Mouse (Mus musculus): Measurements from ENCODE around the gene Ccm2. TPM values are rescaled to one million over a fixed set of nuclear protein-coding genes. Genes with fewer than 3 reads are reported as not detected.

Ccm2 gene
- 77.3 and 100 TPM in 2 replicates for polyA plus RNA-seq (2012; rRNA removed)

GRCm38 (mm10) chr11:6546205-6547013 lies at the start of gene Ccm2:
TSS of gene Ccm2 (plus strand) at chr11:6546887.
- Histone ChIP-seq H3K4me3 (replicated peaks; ENCODE audit: extremely low read depth, low read depth, low read length) (peak within 1 kb of the TSS; percentile 95), H3K4me1 (ENCODE audit: control insufficient read depth, insufficient read depth, low read length) (peaks cover 10% of the 10 kb centered on the region)
- peak; percentile 95 for DNase-seq
- TF ChIP-seq POLR2A (IDR thresholded peaks at IDR 0.05; ENCODE audit: borderline replicate concordance, extremely low read depth, low read depth, low read length) = peak; percentile 93
- no peak for TF ChIP-seq CTCF (IDR thresholded peaks at IDR 0.05; ENCODE audit: insufficient read depth, low read length)
- 1% methylated on average over 45 of the region's 57 CpGs for WGBS

GRCm38 (mm10) chr11:6497311-6497948 lies 49.3 kb upstream of the Ccm2 start:
- H3K4me1 ChIP-seq (ENCODE audit: control insufficient read depth, insufficient read depth, low read length) = no peaks in the 10 kb centered on the region
- WGBS = 72% methylated on average over 12 of the region's 12 CpGs
- DNase-seq = no peak
- no peak for TF ChIP-seq POLR2A (IDR thresholded peaks at IDR 0.05; ENCODE audit: borderline replicate concordance, extremely low read depth, low read depth, low read length)
- no peak for TF ChIP-seq CTCF (IDR thresholded peaks at IDR 0.05; ENCODE audit: insufficient read depth, low read length)
- H3K4me3 ChIP-seq (replicated peaks; ENCODE audit: extremely low read depth, low read depth, low read length) = no peak overlapping the region

- no peak for TF ChIP-seq POLR2A (IDR thresholded peaks at IDR 0.05; ENCODE audit: borderline replicate concordance, extremely low read depth, low read depth, low read length)
- no peak for TF ChIP-seq CTCF (IDR thresholded peaks at IDR 0.05; ENCODE audit: insufficient read depth, low read length)
- no peak for DNase-seq
- 96% methylated on average over 2 of the region's 2 CpGs for WGBS
- Histone ChIP-seq H3K4me3 (replicated peaks; ENCODE audit: extremely low read depth, low read depth, low read length) (no peak overlapping the region), H3K4me1 (ENCODE audit: control insufficient read depth, insufficient read depth, low read length) (no peaks in the 10 kb centered on the region)
Observed at GRCm38 (mm10) chr11:6502506-6502905, 44.2 kb upstream of the Ccm2 start.

GRCm38 (mm10) chr11:6504226-6504625 lies 42.5 kb upstream of the Ccm2 start:
- no peak for TF ChIP-seq POLR2A (IDR thresholded peaks at IDR 0.05; ENCODE audit: borderline replicate concordance, extremely low read depth, low read depth, low read length)
- TF ChIP-seq CTCF (IDR thresholded peaks at IDR 0.05; ENCODE audit: insufficient read depth, low read length) = no peak
- 63% methylated on average over 3 of the region's 3 CpGs for WGBS

GRCm38 (mm10) chr11:6504689-6505088 lies 42.0 kb upstream of the Ccm2 start:
- TF ChIP-seq POLR2A (IDR thresholded peaks at IDR 0.05; ENCODE audit: borderline replicate concordance, extremely low read depth, low read depth, low read length) (no peak), CTCF (IDR thresholded peaks at IDR 0.05; ENCODE audit: insufficient read depth, low read length) (no peak)
- DNase-seq = no peak
- Histone ChIP-seq H3K4me3 (replicated peaks; ENCODE audit: extremely low read depth, low read depth, low read length) (no peak overlapping the region), H3K4me1 (ENCODE audit: control insufficient read depth, insufficient read depth, low read length) (no peaks in the 10 kb centered on the region)
- WGBS = 55% methylated on average over 6 of the region's 6 CpGs

More at GRCm38 (mm10) chr11:6504226-6504625, 42.5 kb upstream of the Ccm2 start:
- no peak for DNase-seq
- Histone ChIP-seq H3K4me3 (replicated peaks; ENCODE audit: extremely low read depth, low read depth, low read length) (no peak overlapping the region), H3K4me1 (ENCODE audit: control insufficient read depth, insufficient read depth, low read length) (no peaks in the 10 kb centered on the region)

GRCm38 (mm10) chr11:6506516-6506915 lies 40.2 kb upstream of the Ccm2 start:
- WGBS = 59% methylated on average over 9 of the region's 9 CpGs
- Histone ChIP-seq H3K4me1 (ENCODE audit: control insufficient read depth, insufficient read depth, low read length) (no peaks in the 10 kb centered on the region), H3K4me3 (replicated peaks; ENCODE audit: extremely low read depth, low read depth, low read length) (no peak overlapping the region)
- TF ChIP-seq POLR2A (IDR thresholded peaks at IDR 0.05; ENCODE audit: borderline replicate concordance, extremely low read depth, low read depth, low read length) (no peak), CTCF (IDR thresholded peaks at IDR 0.05; ENCODE audit: insufficient read depth, low read length) (no peak)
- DNase-seq = no peak

GRCm38 (mm10) chr11:6508269-6508876 lies 38.3 kb upstream of the Ccm2 start:
- H3K4me1 ChIP-seq (ENCODE audit: control insufficient read depth, insufficient read depth, low read length) = no peaks in the 10 kb centered on the region
- TF ChIP-seq POLR2A (IDR thresholded peaks at IDR 0.05; ENCODE audit: borderline replicate concordance, extremely low read depth, low read depth, low read length) = no peak
- no peak for TF ChIP-seq CTCF (IDR thresholded peaks at IDR 0.05; ENCODE audit: insufficient read depth, low read length)
- 48% methylated on average over 1 of the region's 1 CpGs for WGBS
- no peak for DNase-seq
- H3K4me3 ChIP-seq (replicated peaks; ENCODE audit: extremely low read depth, low read depth, low read length) = no peak overlapping the region

GRCm38 (mm10) chr11:6514837-6515236 lies 31.9 kb upstream of the Ccm2 start:
- 42% methylated on average over 7 of the region's 7 CpGs for WGBS
- H3K4me1 ChIP-seq (ENCODE audit: control insufficient read depth, insufficient read depth, low read length) = no peaks in the 10 kb centered on the region
- no peak for TF ChIP-seq CTCF (IDR thresholded peaks at IDR 0.05; ENCODE audit: insufficient read depth, low read length)
- no peak for TF ChIP-seq POLR2A (IDR thresholded peaks at IDR 0.05; ENCODE audit: borderline replicate concordance, extremely low read depth, low read depth, low read length)
- no peak for DNase-seq
- no peak overlapping the region for H3K4me3 ChIP-seq (replicated peaks; ENCODE audit: extremely low read depth, low read depth, low read length)

GRCm38 (mm10) chr11:6519491-6520033 lies 27.1 kb upstream of the Ccm2 start:
- TF ChIP-seq CTCF (IDR thresholded peaks at IDR 0.05; ENCODE audit: insufficient read depth, low read length) (no peak), POLR2A (IDR thresholded peaks at IDR 0.05; ENCODE audit: borderline replicate concordance, extremely low read depth, low read depth, low read length) (no peak)
- WGBS = 51% methylated on average over 11 of the region's 11 CpGs
- peak overlapping the region; percentile 26 for H3K4me3 ChIP-seq (replicated peaks; ENCODE audit: extremely low read depth, low read depth, low read length)
- no peak for DNase-seq
- no peaks in the 10 kb centered on the region for H3K4me1 ChIP-seq (ENCODE audit: control insufficient read depth, insufficient read depth, low read length)

Data from lung, adult 2 months (tissue).